Mouse (Mus musculus): Measurements from ENCODE around the gene Npas4.

DNA sequence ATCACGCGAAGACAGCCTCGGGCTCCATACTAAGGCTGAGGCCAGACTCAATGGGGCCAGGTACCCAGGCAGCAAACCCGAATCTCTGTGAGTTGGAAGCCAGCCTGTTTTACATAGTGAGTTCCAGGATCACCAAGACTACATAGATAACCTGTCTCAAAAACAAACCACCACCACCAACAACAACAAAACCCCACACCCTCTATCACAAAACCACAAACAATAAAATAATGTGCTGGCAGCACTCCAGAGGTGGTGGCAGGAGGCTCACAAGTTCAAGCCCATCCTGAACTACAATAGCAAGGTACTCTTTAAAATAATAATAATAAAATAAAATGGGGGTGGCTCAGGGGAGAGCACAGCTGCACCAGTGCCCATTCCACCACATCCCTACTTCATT, 46.5 kb upstream of the Npas4 start:
- TF ChIP-seq POLR2A (IDR thresholded peaks at IDR 0.05; ENCODE audit: extremely low read depth, insufficient read depth, low read length) (no peak), CTCF (IDR thresholded peaks at IDR 0.05; ENCODE audit: low read depth, low read length) (no peak)

Measured in liver, adult 2 months (tissue).